Mouse (Mus musculus) hematopoietic multipotent progenitor cell, adult 10-12 weeks (in vitro differentiated cells): ENCODE results near the gene 4921539E11Rik. TPM values are rescaled to one million over a fixed set of nuclear protein-coding genes. Genes with fewer than 3 reads are reported as not detected.

Source experiments
- polyA plus RNA-seq: library from polyadenylated mRNA; stranded (reverse); fragments of >175 nt; gene quantifications from 2 replicates; pipeline ENCODE4 v1.2.3, GENCODE M21; 2012; ENCODE audit warnings: low replicate concordance

Gene 4921539E11Rik
- polyA plus RNA-seq = not detected in 2 replicates

GRCm38 (mm10) chr4:103290763-103291162, at the start of gene 4921539E11Rik:
Gene 4921539E11Rik, minus strand, starts transcription at chr4:103290863.

GRCm38 (mm10) chr4:103313587-103314525, 23.2 kb upstream of the 4921539E11Rik start, which contains the start of gene Oma1:
Gene Oma1, plus strand, starts transcription at chr4:103313812.

GRCm38 (mm10) chr4:103214925-103215820, 75.5 kb downstream of the 4921539E11Rik start, which contains the start of gene Slc35d1:
Gene Slc35d1, minus strand, starts transcription at chr4:103215164.

Other genes with a start within 250 kb of the 4921539E11Rik start
- 15.8 and 30.3 TPM in 2 replicates for gene Mier1, start 176.5 kb downstream of the 4921539E11Rik start, polyA plus RNA-seq
- 1.2 and 2.1 TPM in 2 replicates for gene Wdr78, start 176.3 kb downstream of the 4921539E11Rik start, polyA plus RNA-seq
- 1.7 and 2.6 TPM in 2 replicates for gene Slc35d1, start 75.7 kb downstream of the 4921539E11Rik start, polyA plus RNA-seq
- 0.78 and 1.1 TPM in 2 replicates for gene Oma1, start 22.9 kb upstream of the 4921539E11Rik start, polyA plus RNA-seq